Mouse (Mus musculus): ENCODE measurements around the gene Por.
A peak's percentile ranks its signal among the peaks of the same experiment; 100 is the strongest.

Por gene

DNA sequence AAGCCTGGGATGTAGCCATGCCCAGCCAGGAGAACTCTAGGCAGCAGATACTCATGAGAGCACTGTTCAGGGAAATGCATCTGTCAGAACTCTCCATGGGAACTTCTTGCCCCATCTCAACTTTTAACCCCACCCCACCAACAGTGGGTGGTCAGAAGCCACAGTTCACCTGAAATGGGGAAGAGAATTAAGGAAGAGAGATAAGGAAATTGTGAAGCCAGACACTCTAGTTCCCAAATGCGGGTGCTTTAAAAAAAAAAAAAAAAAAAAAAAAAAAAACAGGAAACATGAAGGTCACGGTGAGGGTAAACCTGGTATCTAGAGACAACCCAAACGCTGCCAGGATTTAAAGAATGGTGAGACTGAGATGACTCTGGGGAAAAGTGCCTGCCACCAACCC lies 102.7 kb downstream of the Por start:
- DNase-seq (ENCODE audit: low spot score in 2 of 2): no peak

DNA sequence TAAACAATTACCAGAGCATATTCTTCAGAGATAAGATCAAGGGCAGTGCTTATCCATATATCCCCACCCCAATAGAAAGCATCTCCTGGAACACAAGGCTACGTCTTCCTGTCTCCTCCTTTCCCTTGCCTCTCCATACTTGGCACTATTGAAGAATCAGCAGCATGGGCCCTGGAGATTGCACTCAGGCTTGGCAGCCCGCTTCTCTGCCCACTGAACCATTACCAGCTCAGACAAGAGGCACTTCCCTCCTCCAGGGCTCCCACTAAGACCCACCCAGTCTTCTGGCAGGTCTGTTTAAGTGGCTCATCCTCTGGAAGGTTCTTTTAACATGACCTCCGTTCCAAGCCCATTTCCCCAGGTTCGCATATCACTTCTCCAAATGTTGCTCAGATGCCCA lies 106.7 kb downstream of the Por start:
- no peak for DNase-seq (ENCODE audit: low spot score in 2 of 2)

DNA sequence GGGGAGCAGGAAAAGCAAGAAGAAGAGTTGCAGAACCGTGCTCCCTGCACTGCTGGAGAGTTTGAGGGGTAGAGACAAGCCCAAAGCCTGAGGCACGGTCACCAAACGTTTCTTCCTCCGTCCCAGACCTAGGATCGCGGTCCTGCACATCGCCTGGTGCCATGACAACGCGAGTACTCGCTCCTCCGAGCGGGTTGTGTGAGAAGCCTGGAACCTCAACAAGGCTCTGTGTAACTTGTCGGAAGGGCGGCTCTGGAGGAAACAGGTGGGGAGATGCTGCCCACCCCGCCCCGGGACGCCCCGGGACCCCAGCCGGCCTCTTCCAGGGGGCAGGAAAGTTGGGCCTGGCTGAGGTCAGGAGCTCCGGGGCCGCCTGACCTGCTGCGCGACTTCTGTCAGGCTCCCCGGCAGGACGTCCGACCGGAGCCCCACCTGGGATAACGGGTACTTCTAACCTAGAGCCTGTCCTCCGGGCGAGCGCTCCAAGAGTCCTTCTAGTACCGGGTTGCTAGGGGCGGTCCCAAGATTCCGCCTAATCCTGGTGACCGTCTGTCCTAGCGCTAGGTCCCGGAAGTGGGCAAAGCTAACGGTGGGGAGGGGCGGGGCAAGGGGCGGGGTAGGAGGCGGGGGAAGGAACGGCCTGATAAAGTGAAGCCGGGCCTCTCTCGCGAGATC lies 108.1 kb downstream of the Por start, which contains the start of gene Styxl1:
Styxl1 (minus strand) TSS at position 590 of the 675 bp plus-strand sequence.
- no peak for DNase-seq (ENCODE audit: low spot score in 2 of 2)

DNA sequence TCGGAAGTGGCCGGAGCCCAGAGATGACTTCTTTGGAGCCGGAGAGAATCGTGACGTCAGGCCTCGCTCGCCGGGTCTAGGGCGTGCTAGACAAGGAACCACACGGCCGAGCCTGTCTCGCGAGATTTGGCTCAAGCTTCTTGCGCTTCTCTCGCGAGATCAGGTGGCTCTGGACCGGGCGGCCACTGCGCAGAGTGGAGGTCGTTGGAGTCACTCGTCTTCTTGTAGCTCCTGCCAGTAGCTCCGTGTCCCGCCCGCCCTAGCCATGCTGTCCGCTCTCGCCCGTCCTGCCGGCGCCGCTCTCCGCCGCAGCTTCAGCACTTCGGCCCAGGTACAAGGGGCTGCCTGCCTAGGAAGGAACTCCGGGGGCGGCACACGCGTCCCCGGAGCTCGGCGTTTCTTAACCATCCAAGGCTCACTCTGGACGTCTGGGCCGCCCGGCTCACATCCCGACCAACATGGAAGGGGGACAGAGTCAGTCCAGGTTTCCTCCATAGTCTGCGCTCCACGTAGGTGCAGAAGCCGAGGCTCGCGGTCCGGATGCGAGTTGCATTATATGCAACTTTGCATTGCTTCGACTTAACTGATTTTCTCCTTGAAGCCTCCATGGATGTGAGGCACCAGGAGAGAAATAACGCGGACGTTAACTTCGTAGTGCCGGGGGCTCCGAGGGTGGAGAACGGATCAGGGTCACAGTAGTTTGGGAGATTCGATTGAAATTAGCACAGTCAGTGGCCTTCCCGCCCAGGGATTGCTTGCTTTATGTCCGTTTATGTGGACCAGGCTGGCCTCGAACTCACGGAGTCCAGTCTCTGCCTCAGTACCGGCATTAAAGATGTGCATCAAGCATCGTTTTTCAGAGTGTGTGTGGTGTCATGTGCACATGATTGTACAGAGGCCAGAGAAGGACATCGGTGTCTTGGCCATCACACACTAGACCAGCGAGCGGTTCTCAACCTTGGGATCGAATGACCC lies 108.9 kb downstream of the Por start, which contains the start of gene Mdh2:
Mdh2 (plus strand) TSS at position 10 of the 975 bp plus-strand sequence.
- DNase-seq (ENCODE audit: low spot score in 2 of 2): peak; percentile 99

DNA sequence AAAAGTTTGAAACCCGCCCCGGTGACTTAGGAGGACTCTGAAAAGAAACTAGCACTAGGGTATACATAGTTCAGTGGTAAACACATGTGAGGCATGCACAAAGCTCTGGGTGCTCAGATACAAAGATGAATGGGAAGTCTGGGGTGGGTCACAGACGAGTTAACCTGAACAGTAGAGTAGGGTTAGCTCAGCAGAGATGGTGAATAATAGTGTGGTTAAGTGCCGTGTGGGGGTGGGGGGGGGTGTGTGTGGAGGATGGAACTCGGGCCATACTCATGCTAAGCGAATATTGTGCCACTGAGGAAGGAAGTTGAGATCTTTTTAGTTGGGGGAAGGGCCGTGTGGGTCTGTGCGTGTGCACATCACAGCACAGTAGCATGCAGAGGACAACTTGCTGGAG lies 110.5 kb downstream of the Por start:
- DNase-seq (ENCODE audit: low spot score in 2 of 2): no peak

DNA sequence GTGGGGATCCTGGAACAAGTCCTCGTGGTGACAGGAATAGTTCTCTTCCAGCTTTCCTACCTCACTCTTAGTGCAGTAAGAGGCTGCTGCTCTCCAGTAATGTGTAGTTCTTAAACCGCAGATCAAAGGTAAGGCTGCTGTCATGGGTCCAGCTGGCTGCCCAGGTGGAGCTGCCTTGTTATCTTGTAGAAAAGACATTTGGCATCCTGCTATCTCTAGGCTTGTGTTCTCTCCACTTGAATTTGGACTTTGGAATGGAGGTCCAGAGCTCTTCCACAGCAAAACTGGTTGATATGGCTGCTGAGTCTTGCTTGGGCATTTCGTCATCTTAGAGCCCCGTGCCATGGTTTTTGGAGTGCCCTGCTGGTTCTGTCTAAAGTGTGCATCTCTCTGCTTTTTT lies 113.1 kb downstream of the Por start:
- no peak for DNase-seq (ENCODE audit: low spot score in 2 of 2)

Data from heart, adult 9 months (tissue).